Mouse (Mus musculus) layer of hippocampus, adult 18-20 months (tissue): ENCODE data around the gene Mylk. TPM values are rescaled to one million over a fixed set of nuclear protein-coding genes. Genes with fewer than 3 reads are reported as not detected.
A peak's percentile ranks its signal among the peaks of the same experiment; 100 is the strongest.

Source experiments
- DNase-seq, 2 experiments: peaks; one replicate each; pipeline ENCODE4 v3.0.0; 2022; ENCODE audit warnings: low spot score in 2 of 2
- total RNA-seq, 2 experiments: library from RNA; stranded (reverse); gene quantifications; 2 replicates each; pipeline ENCODE4 v1.2.3; 2021

Mylk gene
- total RNA-seq, 2 experiments from 2014 or later = 13.8 to 14.8 TPM

- DNase-seq = no peak
These were observed 191.4 kb downstream of the Mylk start for GRCm38 (mm10) chr16:34936339-34936810.

- DNase-seq = no peak
These were observed 192.6 kb downstream of the Mylk start for GRCm38 (mm10) chr16:34937611-34938010.

- no peak for DNase-seq
These were observed 193.2 kb downstream of the Mylk start for GRCm38 (mm10) chr16:34938248-34938647.

GRCm38 (mm10) chr16:34939951-34940350 lies 194.9 kb downstream of the Mylk start:
- DNase-seq = no peak

GRCm38 (mm10) chr16:34940363-34940762 lies 195.4 kb downstream of the Mylk start:
- no peak for DNase-seq

GRCm38 (mm10) chr16:34941915-34942314 lies 196.9 kb downstream of the Mylk start:
- DNase-seq = no peak

GRCm38 (mm10) chr16:34946301-34946700 lies 201.3 kb downstream of the Mylk start:
- no peak for DNase-seq

GRCm38 (mm10) chr16:34950935-34951334 lies 205.9 kb downstream of the Mylk start:
- DNase-seq = no peak

GRCm38 (mm10) chr16:34952254-34952653 lies 207.2 kb downstream of the Mylk start:
- DNase-seq = no peak

GRCm38 (mm10) chr16:34952798-34953197 lies 207.8 kb downstream of the Mylk start:
- no peak for DNase-seq

GRCm38 (mm10) chr16:34953501-34953900 lies 208.5 kb downstream of the Mylk start:
- no peak for DNase-seq

- DNase-seq = no peak
These were observed 212.6 kb downstream of the Mylk start for GRCm38 (mm10) chr16:34957487-34958230.

- DNase-seq = no peak
These were observed 213.7 kb downstream of the Mylk start for GRCm38 (mm10) chr16:34958667-34959066.

- no peak for DNase-seq
These were observed 214.3 kb downstream of the Mylk start for GRCm38 (mm10) chr16:34959261-34959660.

GRCm38 (mm10) chr16:34960243-34960642 lies 215.2 kb downstream of the Mylk start:
- DNase-seq = no peak

GRCm38 (mm10) chr16:34960866-34961582 lies 216.0 kb downstream of the Mylk start:
- no peak for DNase-seq

- no peak for DNase-seq
These were observed 217.3 kb downstream of the Mylk start for GRCm38 (mm10) chr16:34962322-34962721.

GRCm38 (mm10) chr16:34963008-34963407 lies 218.0 kb downstream of the Mylk start:
- DNase-seq = no peak

- DNase-seq = no peak
These were observed 221.6 kb downstream of the Mylk start for GRCm38 (mm10) chr16:34966620-34967081.

GRCm38 (mm10) chr16:34967120-34967800 lies 222.2 kb downstream of the Mylk start:
- DNase-seq = peak; percentile 74 to 90

GRCm38 (mm10) chr16:34968181-34968580 lies 223.2 kb downstream of the Mylk start:
- DNase-seq = no peak

GRCm38 (mm10) chr16:34972471-34972870 lies 227.5 kb downstream of the Mylk start:
- DNase-seq = no peak
